In genomic region chr3:133423073-133423472, GRCm38 (mm10) we compare ENCODE assay signal across 16 mouse cellular contexts.
"Had no signal": no experiment of that assay in that cellular context is flagged by ENCODE, and none has a peak within 500 bp of the region (broad histone marks: within the 10 kb centered on the region; RNA-seq: fewer than 3 reads in every experiment).

No protein-coding gene starts in this region.

- H3K27ac ChIP-seq: liver, embryonic 14.5 days; midbrain, embryonic 13.5 days; midbrain, embryonic 15.5 days; neural tube, embryonic 12.5 days; stomach, embryonic 15.5 days; stomach, postnatal 0 days had no signal

- H3K4me2 ChIP-seq: lung, embryonic 14.5 days; midbrain, embryonic 11.5 days; midbrain, embryonic 13.5 days; midbrain, embryonic 15.5 days; neural tube, embryonic 12.5 days; stomach, embryonic 15.5 days had no signal

- H3K4me1 ChIP-seq: megakaryocyte, embryonic 14.5 days; midbrain, embryonic 13.5 days; midbrain, embryonic 15.5 days; neural tube, embryonic 12.5 days; stomach, embryonic 15.5 days had no signal

- H3K27me3 ChIP-seq: megakaryocyte, embryonic 14.5 days; midbrain, embryonic 13.5 days; midbrain, embryonic 15.5 days; neural tube, embryonic 12.5 days; stomach, embryonic 15.5 days had no signal

- DNase-seq: lung, adult 18-20 months; lung, embryonic 14.5 days; lung, postnatal 14 days; lung, postnatal 4 days; right cerebral cortex, postnatal 14 days; thymus, adult 2 months; thymus, postnatal 14 days; thymus, postnatal 36 days had no signal

- ATAC-seq: midbrain, embryonic 13.5 days; midbrain, embryonic 15.5 days had no signal

- H3K36me3 ChIP-seq: midbrain, embryonic 13.5 days; midbrain, embryonic 15.5 days; neural tube, embryonic 12.5 days; stomach, embryonic 15.5 days had no signal

- H3K9me3 ChIP-seq: megakaryocyte, embryonic 14.5 days; midbrain, embryonic 13.5 days; midbrain, embryonic 15.5 days; neural tube, embryonic 12.5 days; stomach, embryonic 15.5 days had no signal

- H3K9ac ChIP-seq: liver, embryonic 14.5 days; lung, embryonic 14.5 days; midbrain, embryonic 13.5 days; midbrain, embryonic 15.5 days; neural tube, embryonic 12.5 days; stomach, embryonic 15.5 days had no signal

- H3K4me3 ChIP-seq: megakaryocyte, embryonic 14.5 days; midbrain, embryonic 13.5 days; midbrain, embryonic 15.5 days; neural tube, embryonic 12.5 days; stomach, embryonic 15.5 days had no signal
